Mouse (Mus musculus): ENCODE results near the gene Mogs.

The Mogs gene

DNA sequence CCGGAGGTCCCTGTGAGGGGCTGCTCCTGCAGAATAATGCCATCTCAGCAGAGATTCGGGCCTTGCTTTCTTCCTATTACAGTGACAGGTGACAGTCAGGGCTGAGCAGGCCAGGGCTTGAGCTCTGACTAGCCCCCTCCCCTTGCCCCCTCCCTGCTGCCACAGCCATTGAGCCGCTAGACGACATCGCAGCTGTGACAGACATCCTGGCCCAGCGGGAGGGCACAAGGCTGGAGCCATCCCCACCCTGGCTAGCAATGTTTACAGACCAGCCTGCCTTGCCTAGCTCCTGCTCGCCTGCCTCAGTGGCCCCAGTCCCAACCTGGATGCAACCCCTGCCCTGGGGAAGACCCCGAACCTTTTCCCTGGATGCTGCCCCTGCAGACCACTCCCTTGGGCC lies 36.4 kb downstream of the Mogs start:
- DNase-seq (ENCODE audit: low spot score in 2 of 2) = no peak

DNA sequence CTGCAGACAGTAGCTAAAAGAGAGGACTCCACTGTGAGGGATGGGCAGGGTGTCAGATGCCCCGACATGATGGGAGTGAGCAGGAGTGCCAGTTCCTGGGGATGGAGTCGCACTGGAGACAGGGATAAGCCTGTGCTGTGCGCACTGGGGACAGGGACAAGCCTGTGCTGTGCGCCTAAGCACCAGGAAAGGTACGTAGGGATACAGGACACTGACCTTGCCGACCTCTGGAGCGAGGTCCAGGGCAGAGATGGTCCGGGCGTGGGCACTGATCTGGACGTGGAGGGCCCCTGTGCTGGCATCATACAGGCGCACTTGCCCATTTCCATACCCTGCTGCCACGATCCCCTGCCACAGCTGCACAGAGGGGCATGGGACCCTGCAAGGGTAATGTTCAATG lies 37.7 kb downstream of the Mogs start:
- DNase-seq (ENCODE audit: low spot score in 2 of 2) = no peak

DNA sequence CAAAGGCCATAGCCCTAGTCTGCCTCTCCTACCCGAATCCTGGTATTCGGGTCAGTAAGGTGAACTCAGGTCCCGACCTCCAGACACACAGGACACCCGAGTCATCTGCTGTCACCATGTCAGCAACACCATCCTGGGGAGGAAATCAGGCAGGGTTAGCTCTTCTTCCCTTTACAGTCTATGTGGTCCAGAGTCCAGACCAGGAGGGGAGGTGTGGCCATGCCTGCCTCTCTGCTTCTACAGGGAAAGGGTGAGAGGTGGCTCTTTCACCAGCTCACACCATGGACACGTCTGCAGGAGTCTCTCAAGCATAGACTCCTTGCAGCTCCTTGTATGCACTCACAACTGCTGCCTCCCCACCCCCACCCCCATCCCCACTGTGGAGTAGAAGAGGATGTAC lies 38.2 kb downstream of the Mogs start:
- no peak for DNase-seq (ENCODE audit: low spot score in 2 of 2)

DNA sequence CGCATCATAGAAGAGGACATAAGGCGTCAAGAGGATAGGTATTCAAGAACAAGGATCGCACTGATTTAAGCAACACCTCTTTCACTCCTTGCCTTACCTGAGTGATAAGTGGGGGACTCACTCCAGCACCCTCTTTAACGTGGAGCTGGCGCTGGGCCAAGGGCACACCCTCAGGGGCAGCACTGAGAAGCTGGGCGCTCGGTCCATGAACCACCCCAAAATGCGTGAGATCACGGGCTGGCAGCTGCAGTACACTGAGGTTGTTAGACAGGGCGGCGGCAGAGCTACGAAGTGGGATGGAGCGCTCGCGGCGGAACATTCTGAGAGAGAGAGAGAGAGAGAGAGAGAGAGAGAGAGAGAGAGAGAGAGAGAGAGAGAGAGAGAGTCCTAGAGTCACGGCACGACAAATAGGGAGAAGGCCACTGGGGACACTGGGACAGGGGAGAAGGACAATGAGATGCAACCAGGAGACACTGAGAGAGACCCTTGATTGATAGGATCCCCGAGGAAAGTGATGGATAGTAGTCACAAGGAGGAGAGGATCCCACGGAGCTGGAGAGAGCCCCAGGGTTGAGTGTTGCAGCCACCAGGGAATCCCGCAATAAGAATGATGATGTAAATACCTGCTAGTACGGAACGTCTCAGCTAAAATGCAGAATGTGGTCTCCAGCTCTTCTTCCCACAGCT lies 40.4 kb downstream of the Mogs start:
- DNase-seq (ENCODE audit: low spot score in 2 of 2) = no peak

DNA sequence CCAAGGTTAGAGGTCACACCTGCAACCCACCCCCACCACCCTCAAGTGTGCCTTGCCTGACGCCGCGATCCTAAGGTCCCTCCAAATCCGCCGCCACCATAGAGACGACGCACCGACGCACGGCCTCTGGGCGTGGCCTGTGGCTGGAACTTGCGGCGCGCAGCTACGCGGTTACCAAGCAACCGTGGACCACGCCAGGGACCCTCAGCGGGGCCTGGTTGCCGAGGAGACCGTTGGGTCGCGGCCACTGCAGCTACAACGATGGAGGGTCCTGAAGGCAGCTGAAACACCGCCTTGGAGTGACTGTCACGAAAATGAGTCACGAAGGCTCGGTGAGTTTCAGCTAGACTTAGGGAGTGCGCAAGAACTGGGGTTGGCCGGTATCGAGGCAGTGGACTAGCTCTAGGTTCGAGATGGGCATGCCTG lies 41.0 kb downstream of the Mogs start, which contains the start of the genes Wdr54 and 1700003E16Rik:
Gene Wdr54 (minus strand): TSS at position 139 of the 426 bp plus-strand sequence.
Gene 1700003E16Rik (plus strand): TSS at position 146 of the 426 bp plus-strand sequence.
- DNase-seq (ENCODE audit: low spot score in 2 of 2) = peak; percentile 18 to 36

DNA sequence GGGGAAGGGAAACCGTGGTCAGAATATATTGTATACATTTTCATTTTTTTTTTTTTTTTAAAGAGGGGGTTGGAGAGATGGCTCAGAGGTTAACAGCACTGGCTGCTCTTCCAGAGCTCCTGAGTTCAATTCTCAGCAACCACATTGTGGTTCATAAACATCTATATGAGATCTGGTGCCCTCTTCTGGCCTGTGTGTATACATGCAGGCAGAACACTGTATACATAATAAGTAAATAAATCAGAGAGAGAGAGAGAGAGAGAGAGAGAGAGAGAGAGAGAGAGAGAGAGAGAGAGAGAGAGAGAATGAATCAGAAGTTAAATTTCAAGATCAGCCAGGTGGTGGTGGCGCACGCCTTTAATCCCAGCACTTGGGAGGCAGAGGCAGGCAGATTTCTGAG lies 44.2 kb downstream of the Mogs start:
- DNase-seq (ENCODE audit: low spot score in 2 of 2) = peak in 1 of 2 experiments; percentile 62

DNA sequence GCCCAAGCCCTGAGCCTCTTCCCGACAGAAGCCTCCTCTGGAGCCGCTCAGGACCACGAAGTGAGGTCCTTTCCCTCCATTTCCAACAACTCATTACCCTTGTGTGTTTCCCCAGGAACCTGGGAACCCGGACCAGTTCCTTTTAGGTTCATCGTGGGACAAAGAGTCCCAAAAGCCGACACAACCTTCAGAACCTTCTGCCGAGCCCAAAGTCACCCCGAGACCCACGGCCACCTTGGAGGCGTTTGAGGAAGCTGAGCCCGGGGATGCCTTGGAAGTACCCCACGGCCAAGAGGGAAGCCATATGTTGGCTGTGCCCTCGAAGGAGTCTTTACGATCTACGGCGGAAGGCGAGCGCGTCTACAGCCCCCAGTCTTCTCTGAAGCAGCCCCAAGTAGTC lies 46.1 kb downstream of the Mogs start:
- DNase-seq (ENCODE audit: low spot score in 2 of 2) = no peak

DNA sequence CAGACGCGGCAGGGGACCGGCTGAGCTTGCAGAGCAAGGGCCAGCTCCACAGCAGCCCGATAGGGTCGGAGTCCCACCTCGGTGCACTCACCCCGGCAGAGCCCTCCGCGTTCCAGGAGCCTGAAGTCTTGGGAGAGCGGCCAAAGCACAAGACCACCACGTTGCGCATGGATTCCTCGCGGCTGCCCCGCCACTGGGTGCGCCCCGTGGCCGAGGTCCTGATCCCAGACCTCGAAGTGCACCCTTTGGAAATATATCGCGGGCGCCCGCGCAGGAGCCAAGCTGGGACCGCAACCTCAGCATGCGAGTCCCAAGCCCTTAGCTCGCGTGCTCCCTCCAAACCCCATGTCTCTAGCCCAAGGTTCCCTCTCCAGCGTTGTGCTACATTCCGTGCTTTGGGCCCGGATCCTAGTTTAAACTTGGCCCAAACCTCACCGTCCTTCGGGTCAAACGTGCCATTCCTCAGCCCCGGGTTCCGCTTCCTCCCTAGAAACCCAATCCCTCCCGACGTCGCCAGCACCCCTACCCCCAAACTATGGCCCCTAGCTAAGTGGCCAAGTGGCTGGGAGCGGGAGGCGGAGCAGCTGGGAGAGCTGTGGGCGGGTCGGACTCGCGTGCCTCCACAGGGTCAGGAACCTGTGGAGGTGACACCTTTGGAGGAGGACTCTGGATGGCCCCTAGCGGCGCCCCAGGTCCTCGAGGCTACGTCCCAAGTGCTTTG lies 46.8 kb downstream of the Mogs start:
- DNase-seq (ENCODE audit: low spot score in 2 of 2) = no peak

DNA sequence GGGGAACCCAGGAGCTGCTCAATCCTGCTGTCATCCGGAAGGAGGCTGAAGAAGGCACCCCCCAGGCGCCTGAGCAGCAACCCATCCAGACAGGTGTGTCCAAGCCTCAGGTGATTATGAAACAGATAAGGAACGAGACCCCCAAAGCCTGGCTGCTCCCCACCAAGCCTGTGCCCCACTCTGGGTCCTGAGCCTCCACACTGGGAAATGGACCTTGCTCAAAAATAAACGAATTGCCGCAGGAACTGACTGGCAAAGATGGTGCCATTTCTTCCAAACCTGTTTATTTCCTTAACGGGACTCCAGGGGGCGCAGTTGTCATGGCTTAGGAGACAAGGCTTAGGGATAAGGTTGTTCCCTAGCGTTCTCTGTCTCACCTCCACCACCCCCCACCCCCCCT lies 47.4 kb downstream of the Mogs start:
- DNase-seq (ENCODE audit: low spot score in 2 of 2) = peak in 1 of 2 experiments; percentile 52

DNA sequence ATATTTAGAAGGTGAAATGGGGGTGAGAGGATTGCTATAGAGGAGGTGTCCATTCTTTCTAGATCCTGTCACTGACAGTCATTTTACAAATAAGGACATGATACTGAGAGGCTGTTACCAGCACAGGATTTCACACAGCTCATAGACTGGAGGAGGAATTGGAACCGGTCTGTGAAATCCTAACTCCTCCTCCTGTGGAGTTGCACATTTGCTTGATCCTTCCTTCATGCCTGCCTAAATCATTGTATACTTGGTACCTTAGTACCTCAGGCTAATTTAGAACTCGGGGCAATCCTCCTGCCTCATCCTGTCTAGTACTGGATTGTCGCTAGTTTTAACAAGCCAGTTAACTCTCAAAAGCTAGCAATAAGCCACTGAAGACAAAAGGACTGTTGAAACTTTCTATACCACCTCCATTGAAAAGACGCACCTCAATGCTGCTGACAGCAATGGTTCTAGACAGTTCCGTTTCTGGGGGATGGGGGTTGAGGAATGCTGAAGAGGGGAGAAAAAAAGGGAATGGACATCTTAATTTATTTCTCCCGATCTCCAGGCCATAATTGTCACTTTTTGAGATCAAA lies 49.8 kb downstream of the Mogs start:
- no peak for DNase-seq (ENCODE audit: low spot score in 2 of 2)

DNA sequence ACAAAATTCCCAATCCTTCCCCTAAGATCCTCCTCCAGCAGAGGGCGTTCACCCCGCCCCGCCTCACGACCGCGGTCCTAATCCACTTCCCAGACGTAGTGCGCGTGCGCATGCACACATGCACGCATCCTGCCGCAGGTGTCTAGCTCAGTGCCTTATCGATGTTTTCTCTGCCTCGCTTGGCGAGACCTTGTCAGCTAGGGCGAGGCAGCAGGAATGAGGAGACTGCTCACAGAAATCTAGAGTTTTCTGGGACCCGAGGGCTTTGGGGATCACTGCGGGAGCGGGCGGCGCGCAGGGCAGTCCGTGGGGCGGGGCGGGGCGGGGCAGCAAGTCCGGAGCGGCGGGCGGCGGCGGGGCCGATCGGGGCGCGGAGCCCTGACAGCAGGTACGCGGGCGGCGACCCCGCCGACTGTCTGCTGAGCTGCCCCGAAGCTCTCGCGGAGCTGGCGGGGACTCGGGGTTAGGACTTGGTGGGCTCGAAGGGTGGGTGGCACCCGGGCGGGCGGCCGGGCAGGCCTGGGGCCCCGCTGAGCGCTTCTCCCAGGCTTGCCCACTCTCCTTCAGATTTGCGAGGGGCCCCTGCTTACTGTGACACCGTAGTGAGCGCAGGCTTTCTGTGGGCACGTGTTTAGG lies 50.4 kb downstream of the Mogs start, which contains the start of gene Dctn1:
Gene Dctn1 (plus strand): TSS at position 314 of the 636 bp plus-strand sequence.
- DNase-seq (ENCODE audit: low spot score in 2 of 2) = peak; percentile 88 to 94

DNA sequence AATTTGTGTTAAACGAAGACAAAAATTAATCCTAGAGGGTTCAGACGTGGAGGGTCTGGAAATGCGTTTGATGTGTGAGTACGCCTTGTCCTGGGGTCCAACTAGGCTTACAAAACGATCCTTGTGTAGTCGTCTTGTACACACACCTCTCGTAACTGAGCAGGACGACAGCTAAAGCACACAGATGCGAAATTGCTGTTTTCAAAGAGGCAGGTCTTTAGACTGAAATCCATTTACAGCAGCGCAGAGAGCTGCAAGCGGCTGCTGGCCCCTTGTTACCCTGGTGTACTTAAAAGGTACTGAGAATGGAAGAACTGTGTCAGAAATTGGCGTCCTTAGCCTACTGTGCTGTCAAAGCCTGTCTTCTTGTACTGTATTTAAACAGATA lies 50.9 kb downstream of the Mogs start:
- DNase-seq (ENCODE audit: low spot score in 2 of 2) = no peak
